Mouse (Mus musculus): ENCODE measurements around the gene Edaradd.

DNA sequence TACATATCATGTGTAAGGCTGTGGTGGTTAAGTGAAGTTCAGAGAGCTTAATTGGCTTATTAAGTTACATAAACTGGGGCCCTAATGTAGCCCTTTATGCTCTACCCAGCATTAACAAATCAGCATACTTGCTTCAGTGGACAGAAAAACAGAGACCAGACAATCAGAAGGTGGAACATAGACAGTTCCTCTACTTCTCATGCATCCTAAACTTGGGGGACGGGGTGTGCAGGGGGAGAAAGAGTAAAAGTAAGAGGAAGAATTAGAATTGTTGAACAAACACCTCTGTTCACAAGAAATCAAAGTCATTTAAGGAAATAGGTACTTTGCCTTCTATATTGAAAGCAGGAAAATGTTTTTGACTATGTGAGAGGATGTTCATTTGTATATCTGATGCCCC is 47.7 kb upstream of the Edaradd start:
- TF ChIP-seq FLI1 (IDR thresholded peaks at IDR 0.05; ENCODE audit: low read length) (no peak), GATA1 (IDR thresholded peaks at IDR 0.05; ENCODE audit: borderline replicate concordance, low read length) (no peak)

Measured in megakaryocyte, embryonic 14.5 days (primary cell).